11 mouse cellular contexts compared by ENCODE assay signal in genomic region chr19:45575632-45576001, GRCm38 (mm10). TPM values are rescaled to one million over a fixed set of nuclear protein-coding genes. Genes with fewer than 3 reads are reported as not detected.
A peak's percentile ranks its signal among the peaks of the same experiment; 100 is the strongest.
DNase-seq lines count a peak whose midpoint lies in the region; ATAC-seq and TF ChIP-seq lines count a peak whose summit lies in the region.
"Had no signal": no experiment of that assay in that cellular context is flagged by ENCODE, and none has a peak within 500 bp of the region (broad histone marks: within the 10 kb centered on the region; RNA-seq: fewer than 3 reads in every experiment).

No protein-coding gene starts in this region.

- 20% methylated on average over 8 of the region's 8 CpGs for WGBS in heart, embryonic 15.5 days
- 9% methylated on average over 8 of the region's 8 CpGs for WGBS in embryonic facial prominence, embryonic 13.5 days
- WGBS in liver, postnatal 0 days (ENCODE audit: insufficient replicate concordance), result 22% methylated on average over 8 of the region's 8 CpGs

- H3K27me3 ChIP-seq in heart, embryonic 15.5 days, result no peaks in the 10 kb centered on the region
- no peaks in the 10 kb centered on the region for H3K27me3 ChIP-seq in embryonic facial prominence, embryonic 13.5 days
- no peaks in the 10 kb centered on the region for H3K27me3 ChIP-seq in liver, postnatal 0 days (ENCODE audit: insufficient read depth, low read length)
- H3K27me3 ChIP-seq: neural tube, embryonic 12.5 days had no signal

- no peak overlapping the region for H3K4me3 ChIP-seq in heart, embryonic 15.5 days
- no peak overlapping the region for H3K4me3 ChIP-seq in embryonic facial prominence, embryonic 13.5 days
- H3K4me3 ChIP-seq in liver, postnatal 0 days (ENCODE audit: low read depth, low read length), result no peak overlapping the region
- H3K4me3 ChIP-seq: neural tube, embryonic 12.5 days had no signal

- no peak for ATAC-seq in heart, embryonic 15.5 days (replicated peaks; ENCODE audit: insufficient number of reproducible peaks, insufficient read depth, low FRiP score, low read depth)
- no peak for ATAC-seq in embryonic facial prominence, embryonic 13.5 days (ENCODE audit: insufficient number of reproducible peaks, insufficient read depth, low FRiP score, low TSS enrichment, low read depth)
- no peak; the same call in 1 of the 2 replicates for ATAC-seq in liver, postnatal 0 days
- ATAC-seq: forebrain, embryonic 16.5 days had no signal

- H3K9ac ChIP-seq in heart, embryonic 15.5 days, result no peak overlapping the region; the same call in 1 of the 2 replicates
- 0 out of 2 replicates have a peak overlapping the region, but pooled peaks have one; percentile 17 for H3K9ac ChIP-seq in embryonic facial prominence, embryonic 13.5 days
- H3K9ac ChIP-seq in liver, postnatal 0 days (replicated peaks), result no peak overlapping the region; the same call in 1 of the 2 replicates
- H3K9ac ChIP-seq: neural tube, embryonic 12.5 days had no signal

- no peak for TF ChIP-seq EP300 in liver, postnatal 0 days (IDR thresholded peaks at IDR 0.05; ENCODE audit: low read depth)

- no peak for DNase-seq in heart, adult 9 months (ENCODE audit: low spot score in 2 of 2)
- DNase-seq in CD4-positive helper T cell, adult 2 months (ENCODE audit: low read depth, low spot score), result peak; percentile 17
- no peak for DNase-seq in liver, postnatal 0 days
- no peak for DNase-seq in adrenal gland, adult (ENCODE audit: inconsistent age in 2 of 2, low spot score in 1 of 2)
- DNase-seq in urinary bladder, adult 18-20 months (ENCODE audit: low spot score in 2 of 2), result no peak
- no peak for DNase-seq in adrenal gland, adult 8-10 months
- DNase-seq: cerebellum, postnatal 25 days had no signal

- H3K4me2 ChIP-seq in heart, embryonic 15.5 days, result peak overlapping the region; percentile 21
- 0 out of 2 replicates have a peak overlapping the region, but pooled peaks have one; percentile 3 for H3K4me2 ChIP-seq in embryonic facial prominence, embryonic 13.5 days
- H3K4me2 ChIP-seq in liver, postnatal 0 days (ENCODE audit: low read depth, low read length), result peak overlapping the region; percentile 30; the same call in 1 of the 2 replicates
- H3K4me2 ChIP-seq: neural tube, embryonic 12.5 days had no signal

- H3K9me3 ChIP-seq in heart, embryonic 15.5 days (replicated peaks), result no peaks in the 10 kb centered on the region
- H3K9me3 ChIP-seq in embryonic facial prominence, embryonic 13.5 days, result no peaks in the 10 kb centered on the region
- H3K9me3 ChIP-seq in liver, postnatal 0 days (ENCODE audit: low read length), result no peaks in the 10 kb centered on the region
- H3K9me3 ChIP-seq: neural tube, embryonic 12.5 days had no signal

- peak overlapping the region; percentile 40 for H3K27ac ChIP-seq in heart, embryonic 15.5 days
- H3K27ac ChIP-seq in embryonic facial prominence, embryonic 13.5 days, result no peak overlapping the region
- peak overlapping the region; percentile 55; the same call in 1 of the 2 replicates for H3K27ac ChIP-seq in liver, postnatal 0 days (ENCODE audit: low read depth)
- H3K27ac ChIP-seq: neural tube, embryonic 12.5 days had no signal

- peaks cover 15% of the 10 kb centered on the region; the same call in 1 of the 2 replicates for H3K36me3 ChIP-seq in heart, embryonic 15.5 days
- H3K36me3 ChIP-seq in embryonic facial prominence, embryonic 13.5 days, result peaks cover 47% of the 10 kb centered on the region
- peaks cover 20% of the 10 kb centered on the region for H3K36me3 ChIP-seq in liver, postnatal 0 days (replicated peaks; ENCODE audit: insufficient read depth, low read length)

- TF ChIP-seq CTCF in liver, postnatal 0 days (IDR thresholded peaks at IDR 0.05; ENCODE audit: low read depth), result no peak

- H3K4me1 ChIP-seq in heart, embryonic 15.5 days (replicated peaks), result peaks cover 53% of the 10 kb centered on the region
- H3K4me1 ChIP-seq in embryonic facial prominence, embryonic 13.5 days, result peaks cover 42% of the 10 kb centered on the region
- H3K4me1 ChIP-seq in liver, postnatal 0 days (ENCODE audit: insufficient read depth), result peaks cover 27% of the 10 kb centered on the region

RNA-seq across cellular contexts. Expression of gene Gm17018, which starts 15.2 kb away (rescaled TPM):
- 28.3 and 29.3 TPM in 2 replicates for polyA plus RNA-seq in heart, embryonic 15.5 days (2015; fragmentation: Nextera tagmentation; extraction: Ambion mirVana)
- 45.5 and 45.6 TPM in 2 replicates for polyA plus RNA-seq in embryonic facial prominence, embryonic 13.5 days (2015; fragmentation: Nextera tagmentation; extraction: Ambion mirVana)
- 12.8 and 13.1 TPM in 2 replicates for polyA plus RNA-seq in liver, postnatal 0 days (2015; fragmentation: Nextera tagmentation; extraction: Ambion mirVana)
- 10 to 100 TPM; 34.3 to 43.0 (median 36.2) TPM for total RNA-seq in adrenal gland, adult 8-10 months (2022)

RNA-seq across cellular contexts. Expression of gene Poll, which starts 15.3 kb away (rescaled TPM):
- polyA plus RNA-seq in heart, embryonic 15.5 days (2015; fragmentation: Nextera tagmentation; extraction: Ambion mirVana), result 11.5 and 14.7 TPM in 2 replicates
- polyA plus RNA-seq in embryonic facial prominence, embryonic 13.5 days (2015; fragmentation: Nextera tagmentation; extraction: Ambion mirVana), result 13.5 and 14.4 TPM in 2 replicates
- polyA plus RNA-seq in liver, postnatal 0 days (2015; fragmentation: Nextera tagmentation; extraction: Ambion mirVana), result 3.1 and 3.4 TPM in 2 replicates
- 10 to 100 TPM; 15.2 to 18.4 (median 16.7) TPM for total RNA-seq in adrenal gland, adult 8-10 months (2022)
